In the genomic region with DNA sequence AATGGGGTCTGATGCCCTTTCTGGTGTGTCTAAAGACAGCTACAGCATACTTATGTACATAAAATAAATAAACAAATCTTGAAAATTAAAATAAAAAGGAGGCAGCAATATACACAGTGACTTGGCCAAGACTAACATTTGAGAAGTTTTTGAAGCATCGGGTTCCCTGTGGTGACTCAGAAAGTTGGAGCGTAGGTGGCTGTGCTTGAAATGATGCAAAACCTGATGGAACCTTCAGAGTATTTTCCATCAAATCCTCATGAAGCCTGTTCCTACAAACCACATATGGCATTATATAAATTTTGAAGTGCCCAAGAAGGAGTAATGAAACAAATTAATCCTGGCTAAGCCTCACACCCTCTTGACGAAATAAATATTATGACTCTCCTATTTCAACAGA, we compare ENCODE assay signal across 18 mouse cellular contexts.
"Had no signal": no experiment of that assay in that cellular context is flagged by ENCODE, and none has a peak within 500 bp of the region (broad histone marks: within the 10 kb centered on the region; RNA-seq: fewer than 3 reads in every experiment).

No protein-coding gene starts in this region.

- H3K4me3 ChIP-seq: intestine, embryonic 15.5 days; limb, embryonic 12.5 days; limb, embryonic 15.5 days; midbrain, embryonic 12.5 days; midbrain, embryonic 15.5 days; neural tube, embryonic 12.5 days; neural tube, embryonic 15.5 days had no signal

- H3K27ac ChIP-seq: intestine, embryonic 15.5 days; limb, embryonic 12.5 days; liver, embryonic 14.5 days; macrophage; midbrain, embryonic 12.5 days; midbrain, embryonic 15.5 days; neural tube, embryonic 12.5 days; neural tube, embryonic 15.5 days; stomach, postnatal 0 days had no signal

- DNase-seq: kidney, adult 11 months; kidney, adult 9 months; kidney, postnatal 14 days; layer of hippocampus, postnatal 36 days; left cerebral cortex, postnatal 4 days; liver, postnatal 0 days; lung, embryonic 14.5 days; thymus, postnatal 25 days had no signal
